In genomic region chr12:12827821-12828641, GRCm38 (mm10) we compare ENCODE assay signal across 12 mouse cellular contexts.
DNase-seq lines count a peak whose midpoint lies in the region; ATAC-seq lines count a peak whose summit lies in the region.
"Had no signal": no experiment of that assay in that cellular context is flagged by ENCODE, and none has a peak within 500 bp of the region (broad histone marks: within the 10 kb centered on the region; RNA-seq: fewer than 3 reads in every experiment).

No protein-coding gene starts in this region.

- H3K4me3 ChIP-seq in embryonic facial prominence, embryonic 14.5 days (ENCODE audit: low read depth, low read length): no peak overlapping the region
- H3K4me3 ChIP-seq in hindbrain, embryonic 16.5 days (ENCODE audit: low read length): no peak overlapping the region
- H3K4me3 ChIP-seq in neural tube, embryonic 12.5 days: no peak overlapping the region
- H3K4me3 ChIP-seq: heart, embryonic 13.5 days; myocyte had no signal

- H3K36me3 ChIP-seq in embryonic facial prominence, embryonic 14.5 days (ENCODE audit: control insufficient read depth, insufficient read depth, low read length): no peaks in the 10 kb centered on the region
- H3K36me3 ChIP-seq in hindbrain, embryonic 16.5 days (ENCODE audit: control insufficient read depth, insufficient read depth, low read length): no peaks in the 10 kb centered on the region
- no peaks in the 10 kb centered on the region for H3K36me3 ChIP-seq in neural tube, embryonic 12.5 days
- H3K36me3 ChIP-seq: heart, embryonic 13.5 days had no signal

- 52% methylated on average over 13 of the region's 13 CpGs for WGBS in embryonic facial prominence, embryonic 14.5 days
- WGBS in hindbrain, embryonic 16.5 days: 33% methylated on average over 13 of the region's 13 CpGs
- 42% methylated on average over 13 of the region's 13 CpGs for WGBS in neural tube, embryonic 12.5 days

- no peaks in the 10 kb centered on the region for H3K27me3 ChIP-seq in embryonic facial prominence, embryonic 14.5 days (replicated peaks; ENCODE audit: control insufficient read depth, insufficient read depth, low read length)
- H3K27me3 ChIP-seq in hindbrain, embryonic 16.5 days (replicated peaks; ENCODE audit: control insufficient read depth, insufficient read depth, low read length): no peaks in the 10 kb centered on the region
- H3K27me3 ChIP-seq in neural tube, embryonic 12.5 days (replicated peaks): no peaks in the 10 kb centered on the region
- H3K27me3 ChIP-seq: heart, embryonic 13.5 days; Patski had no signal

- H3K9me3 ChIP-seq in embryonic facial prominence, embryonic 14.5 days (ENCODE audit: control insufficient read depth, low read length): no peaks in the 10 kb centered on the region
- H3K9me3 ChIP-seq in hindbrain, embryonic 16.5 days (ENCODE audit: control insufficient read depth, low read length): no peaks in the 10 kb centered on the region
- H3K9me3 ChIP-seq in neural tube, embryonic 12.5 days: no peaks in the 10 kb centered on the region
- H3K9me3 ChIP-seq: heart, embryonic 13.5 days had no signal

- H3K4me1 ChIP-seq in embryonic facial prominence, embryonic 14.5 days (ENCODE audit: control insufficient read depth, insufficient read depth, low read length): no peaks in the 10 kb centered on the region
- H3K4me1 ChIP-seq in hindbrain, embryonic 16.5 days (ENCODE audit: control insufficient read depth, insufficient read depth, low read depth, low read length): peaks cover 11% of the 10 kb centered on the region
- peaks cover 14% of the 10 kb centered on the region for H3K4me1 ChIP-seq in neural tube, embryonic 12.5 days

- no peak overlapping the region for H3K9ac ChIP-seq in embryonic facial prominence, embryonic 14.5 days (ENCODE audit: low read depth, low read length)
- H3K9ac ChIP-seq in hindbrain, embryonic 16.5 days (ENCODE audit: low read depth, low read length): no peak overlapping the region
- no peak overlapping the region for H3K9ac ChIP-seq in neural tube, embryonic 12.5 days
- H3K9ac ChIP-seq: heart, embryonic 13.5 days had no signal

- no peak overlapping the region for H3K4me2 ChIP-seq in embryonic facial prominence, embryonic 14.5 days (ENCODE audit: low read depth, low read length)
- no peak overlapping the region for H3K4me2 ChIP-seq in hindbrain, embryonic 16.5 days (ENCODE audit: low read length)
- 0 out of 2 replicates have a peak overlapping the region, but pooled peaks have one; percentile 0 for H3K4me2 ChIP-seq in neural tube, embryonic 12.5 days (replicated peaks)
- H3K4me2 ChIP-seq: heart, embryonic 13.5 days had no signal

- H3K27ac ChIP-seq in embryonic facial prominence, embryonic 14.5 days (replicated peaks; ENCODE audit: low read depth, low read length): no peak overlapping the region
- H3K27ac ChIP-seq in hindbrain, embryonic 16.5 days (ENCODE audit: low read depth, low read length): peak overlapping the region; percentile 57
- peak overlapping the region; percentile 42; the same call in 1 of the 2 replicates for H3K27ac ChIP-seq in neural tube, embryonic 12.5 days
- H3K27ac ChIP-seq: heart, embryonic 13.5 days had no signal

- DNase-seq in adrenal gland, adult (ENCODE audit: inconsistent age in 2 of 2, low spot score in 1 of 2): peak; percentile 22 to 74
- DNase-seq in adrenal gland, adult 18-20 months (ENCODE audit: low spot score in 2 of 2): no peak
- DNase-seq in embryonic facial prominence, embryonic 14.5 days (ENCODE audit: low spot score): no peak
- no peak for DNase-seq in spleen, postnatal 4 days (ENCODE audit: low spot score in 2 of 2)
- DNase-seq in kidney, adult 9 months: no peak
- no peak for DNase-seq in gastrocnemius, postnatal 10 days
- DNase-seq: kidney, postnatal 10 days had no signal

- ATAC-seq in embryonic facial prominence, embryonic 14.5 days (ENCODE audit: low read depth): peak; percentile 68; the same call in 1 of the 2 replicates
- peak; percentile 76 for ATAC-seq in hindbrain, embryonic 16.5 days
- peak; percentile 63 for ATAC-seq in neural tube, embryonic 12.5 days (ENCODE audit: low FRiP score, low read depth)
- ATAC-seq: Patski had no signal

Comparison
In these comparisons a context has a peak if more than half of its experiments do, and no peak if none do; other contexts are left out.
1. DNase-seq: peak in adrenal gland, adult (2 of 2); none in adrenal gland, adult 18-20 months (0 of 2), embryonic facial prominence, embryonic 14.5 days (single experiment), spleen, postnatal 4 days (0 of 2), kidney, adult 9 months (single experiment) and gastrocnemius, postnatal 10 days (single experiment).
2. Peak in every context shown above with its lines, with median percentiles within 50 percentile points of each other: ATAC-seq.